Mouse (Mus musculus): ENCODE data around the gene Csad.

GRCm38 (mm10) chr15:102179106-102179505 is 25.4 kb downstream of the Csad start:
- no peak for TF ChIP-seq EP300 (IDR thresholded peaks at IDR 0.05; ENCODE audit: low read depth)
- TF ChIP-seq CTCF (IDR thresholded peaks at IDR 0.05; ENCODE audit: low read depth): no peak
